Mouse (Mus musculus) pancreas, adult 10 weeks (tissue): Measurements from ENCODE around the gene Ccr3. TPM values are rescaled to one million over a fixed set of nuclear protein-coding genes. Genes with fewer than 3 reads are reported as not detected.

Experiments used
- polyA plus RNA-seq: library from polyadenylated mRNA; stranded (reverse); fragments of 350-450 nt; fragmentation: Illumina TruSeq; extraction: RNeasy Lipid Tissue Mini Kit (QIAGEN cat#74804); gene quantifications from one replicate; pipeline ENCODE4 v1.2.3, GENCODE M21; 2015; ENCODE audit warnings: low read depth, low replicate concordance; ENCODE audit not compliant: insufficient read depth

The Ccr3 gene
- not detected for polyA plus RNA-seq

GRCm38 (mm10) chr9:124021672-124022071 is at the start of gene Ccr3:
Gene Ccr3 (plus strand): TSS chr9:124021972.

GRCm38 (mm10) chr9:123978308-123978707 is 43.5 kb upstream of the Ccr3 start, which contains the start of gene Ccr1l1:
Gene Ccr1l1 (minus strand): TSS chr9:123978408.

Other genes with a start within 250 kb of the Ccr3 start
- gene Cxcr6, start 215.5 kb upstream of the Ccr3 start, polyA plus RNA-seq: not detected
- 5.2 TPM for gene Fyco1, start 170.1 kb upstream of the Ccr3 start, polyA plus RNA-seq
- gene Xcr1, start 159.9 kb upstream of the Ccr3 start, polyA plus RNA-seq: not detected
- 0.55 TPM for gene Ccr1, start 53.3 kb upstream of the Ccr3 start, polyA plus RNA-seq
- gene Ccr1l1, start 43.6 kb upstream of the Ccr3 start, polyA plus RNA-seq: not detected
- gene Ccr2, start 80.0 kb downstream of the Ccr3 start, polyA plus RNA-seq: 2.8 TPM
- 0.09 TPM for gene Ccr5, start 99.6 kb downstream of the Ccr3 start, polyA plus RNA-seq